Mouse (Mus musculus): Measurements from ENCODE around the gene A430078G23Rik. TPM values are rescaled to one million over a fixed set of nuclear protein-coding genes. Genes with fewer than 3 reads are reported as not detected.
A peak's percentile ranks its signal among the peaks of the same experiment; 100 is the strongest.
"Not testable (repeated sequence)": the region's sequence is repeated elsewhere in the genome, so short reads cannot be mapped to it uniquely, and the experiment has no call there.

A430078G23Rik gene
- polyA plus RNA-seq, 1 experiment = not detected

- no peaks in the 10 kb centered on the region for H3K27me3 ChIP-seq (ENCODE audit: control insufficient read depth, insufficient read depth, low read length)
- WGBS = 89% methylated on average over 2 of the region's 2 CpGs
- TF ChIP-seq POLR2A (IDR thresholded peaks at IDR 0.05; ENCODE audit: borderline replicate concordance, insufficient read depth, low read length) (no peak), CTCF (IDR thresholded peaks at IDR 0.05; ENCODE audit: borderline replicate concordance, insufficient read depth, low read depth, low read length) (no peak)
- no peak overlapping the region for H3K4me3 ChIP-seq (replicated peaks; ENCODE audit: insufficient read depth, low read depth, low read length)
- H3K27ac ChIP-seq (ENCODE audit: insufficient read depth, low read length) = no peak overlapping the region
- no peak for DNase-seq
- no peaks in the 10 kb centered on the region for H3K4me1 ChIP-seq (ENCODE audit: control insufficient read depth, insufficient read depth, low read length)
These were observed 29.0 kb upstream of the A430078G23Rik start for GRCm38 (mm10) chr8:3324253-3324652.

GRCm38 (mm10) chr8:3327056-3327455 lies 26.2 kb upstream of the A430078G23Rik start:
- H3K27me3 ChIP-seq (ENCODE audit: control insufficient read depth, insufficient read depth, low read length) = no peaks in the 10 kb centered on the region
- no peak overlapping the region for H3K4me3 ChIP-seq (replicated peaks; ENCODE audit: insufficient read depth, low read depth, low read length)
- DNase-seq = no peak
- H3K27ac ChIP-seq (ENCODE audit: insufficient read depth, low read length) = no peak overlapping the region
- 73% methylated on average over 1 of the region's 1 CpGs for WGBS
- H3K4me1 ChIP-seq (ENCODE audit: control insufficient read depth, insufficient read depth, low read length) = no peaks in the 10 kb centered on the region
- TF ChIP-seq POLR2A (IDR thresholded peaks at IDR 0.05; ENCODE audit: borderline replicate concordance, insufficient read depth, low read length) (no peak), CTCF (IDR thresholded peaks at IDR 0.05; ENCODE audit: borderline replicate concordance, insufficient read depth, low read depth, low read length) (no peak)

- no peaks in the 10 kb centered on the region for H3K4me1 ChIP-seq (ENCODE audit: control insufficient read depth, insufficient read depth, low read length)
- WGBS = 61% methylated on average over 8 of the region's 8 CpGs
- DNase-seq = no peak
- H3K27me3 ChIP-seq (ENCODE audit: control insufficient read depth, insufficient read depth, low read length) = no peaks in the 10 kb centered on the region
- H3K4me3 ChIP-seq (replicated peaks; ENCODE audit: insufficient read depth, low read depth, low read length) = no peak overlapping the region
- TF ChIP-seq CTCF (IDR thresholded peaks at IDR 0.05; ENCODE audit: borderline replicate concordance, insufficient read depth, low read depth, low read length) (no peak), POLR2A (IDR thresholded peaks at IDR 0.05; ENCODE audit: borderline replicate concordance, insufficient read depth, low read length) (no peak)
- H3K27ac ChIP-seq (ENCODE audit: insufficient read depth, low read length) = no peak overlapping the region
These were observed 25.5 kb upstream of the A430078G23Rik start for GRCm38 (mm10) chr8:3327538-3328245.

- TF ChIP-seq POLR2A (IDR thresholded peaks at IDR 0.05; ENCODE audit: borderline replicate concordance, insufficient read depth, low read length) (no peak), CTCF (IDR thresholded peaks at IDR 0.05; ENCODE audit: borderline replicate concordance, insufficient read depth, low read depth, low read length) (peak; percentile 44; the same call in 1 of the 2 replicates)
- H3K27ac ChIP-seq (ENCODE audit: insufficient read depth, low read length) = no peak overlapping the region
- no peaks in the 10 kb centered on the region for H3K27me3 ChIP-seq (ENCODE audit: control insufficient read depth, insufficient read depth, low read length)
- H3K4me1 ChIP-seq (ENCODE audit: control insufficient read depth, insufficient read depth, low read length) = no peaks in the 10 kb centered on the region
- WGBS = 52% methylated on average over 6 of the region's 6 CpGs
- no peak overlapping the region for H3K4me3 ChIP-seq (replicated peaks; ENCODE audit: insufficient read depth, low read depth, low read length)
- peak; percentile 22 to 36 for DNase-seq
These were observed 22.6 kb upstream of the A430078G23Rik start for GRCm38 (mm10) chr8:3330662-3331061.

- no peak overlapping the region for H3K27ac ChIP-seq (ENCODE audit: insufficient read depth, low read length)
- DNase-seq = no peak
- no peaks in the 10 kb centered on the region for H3K27me3 ChIP-seq (ENCODE audit: control insufficient read depth, insufficient read depth, low read length)
- TF ChIP-seq CTCF (IDR thresholded peaks at IDR 0.05; ENCODE audit: borderline replicate concordance, insufficient read depth, low read depth, low read length) (no peak), POLR2A (IDR thresholded peaks at IDR 0.05; ENCODE audit: borderline replicate concordance, insufficient read depth, low read length) (no peak)
- no peak overlapping the region for H3K4me3 ChIP-seq (replicated peaks; ENCODE audit: insufficient read depth, low read depth, low read length)
- WGBS = 62% methylated on average over 2 of the region's 2 CpGs
- H3K4me1 ChIP-seq (ENCODE audit: control insufficient read depth, insufficient read depth, low read length) = no peaks in the 10 kb centered on the region
These were observed 21.5 kb upstream of the A430078G23Rik start for GRCm38 (mm10) chr8:3331692-3332091.

GRCm38 (mm10) chr8:3335881-3336280 lies 17.3 kb upstream of the A430078G23Rik start:
- 82% methylated on average over 1 of the region's 1 CpGs for WGBS
- no peak overlapping the region for H3K4me3 ChIP-seq (replicated peaks; ENCODE audit: insufficient read depth, low read depth, low read length)
- no peak for DNase-seq
- H3K27me3 ChIP-seq (ENCODE audit: control insufficient read depth, insufficient read depth, low read length) = no peaks in the 10 kb centered on the region
- TF ChIP-seq POLR2A (IDR thresholded peaks at IDR 0.05; ENCODE audit: borderline replicate concordance, insufficient read depth, low read length) = no peak
- no peak for TF ChIP-seq CTCF (IDR thresholded peaks at IDR 0.05; ENCODE audit: borderline replicate concordance, insufficient read depth, low read depth, low read length)
- H3K4me1 ChIP-seq (ENCODE audit: control insufficient read depth, insufficient read depth, low read length) = no peaks in the 10 kb centered on the region
- H3K27ac ChIP-seq (ENCODE audit: insufficient read depth, low read length) = no peak overlapping the region

- Histone ChIP-seq H3K27ac (ENCODE audit: insufficient read depth, low read length) (no peak overlapping the region), H3K4me3 (replicated peaks; ENCODE audit: insufficient read depth, low read depth, low read length) (no peak overlapping the region), H3K4me1 (ENCODE audit: control insufficient read depth, insufficient read depth, low read length) (no peaks in the 10 kb centered on the region), H3K27me3 (ENCODE audit: control insufficient read depth, insufficient read depth, low read length) (no peaks in the 10 kb centered on the region)
- DNase-seq = peak; percentile 23 to 27
- TF ChIP-seq CTCF (IDR thresholded peaks at IDR 0.05; ENCODE audit: borderline replicate concordance, insufficient read depth, low read depth, low read length) = peak; percentile 50; the same call in 1 of the 2 replicates
- no peak for TF ChIP-seq POLR2A (IDR thresholded peaks at IDR 0.05; ENCODE audit: borderline replicate concordance, insufficient read depth, low read length)
- WGBS = 65% methylated on average over 9 of the region's 9 CpGs
These were observed 16.3 kb upstream of the A430078G23Rik start for GRCm38 (mm10) chr8:3336658-3337524.

- H3K27ac ChIP-seq (ENCODE audit: insufficient read depth, low read length); H3K27me3 ChIP-seq (ENCODE audit: control insufficient read depth, insufficient read depth, low read length); DNase-seq; H3K4me1 ChIP-seq (ENCODE audit: control insufficient read depth, insufficient read depth, low read length); H3K4me3 ChIP-seq (replicated peaks; ENCODE audit: insufficient read depth, low read depth, low read length): not testable (repeated sequence)
- WGBS = 68% methylated on average over 3 of the region's 3 CpGs
These were observed 15.7 kb upstream of the A430078G23Rik start for GRCm38 (mm10) chr8:3337525-3337824.
